Mouse (Mus musculus): ENCODE data around the gene Osr1. TPM values are rescaled to one million over a fixed set of nuclear protein-coding genes. Genes with fewer than 3 reads are reported as not detected.

Gene Osr1
- polyA plus RNA-seq, 1 experiment, result 3.0 TPM

DNA sequence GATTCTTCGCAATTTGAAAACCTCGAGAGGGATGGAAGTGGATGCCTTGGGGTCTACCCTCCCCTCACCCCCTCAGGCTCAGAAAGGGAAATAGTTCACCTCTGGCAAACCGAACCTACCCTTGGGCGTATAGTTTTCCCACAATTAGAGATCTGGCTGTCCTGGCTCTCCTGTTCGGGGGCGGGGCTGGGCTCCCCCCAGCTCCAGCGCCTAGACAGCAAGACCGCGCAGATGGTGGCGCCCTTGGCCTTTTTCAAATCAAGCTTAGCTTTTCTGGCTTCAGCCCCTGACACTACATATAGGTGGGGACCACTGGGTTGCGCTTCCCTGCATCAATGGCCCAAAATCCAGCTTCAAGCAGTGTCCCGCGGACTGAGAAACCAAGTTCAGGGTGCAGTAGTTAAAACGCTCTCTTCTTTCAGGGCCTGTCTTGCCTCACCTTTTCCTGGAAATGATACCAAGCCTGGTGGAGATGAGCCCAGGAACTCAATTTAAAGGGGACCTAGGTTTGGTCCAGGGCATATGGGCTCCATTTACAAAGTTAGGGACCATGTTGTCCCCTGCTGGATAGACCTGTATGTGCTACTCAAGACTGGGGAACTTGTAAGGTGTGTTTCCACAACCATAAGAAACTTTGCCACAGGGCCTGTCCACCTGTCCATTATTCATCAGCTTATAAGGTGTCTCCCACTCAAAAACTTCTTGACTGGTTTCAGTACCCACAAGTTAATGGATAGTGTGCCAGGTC, 12.5 kb downstream of the Osr1 start:
- Histone ChIP-seq H3K79me2 (ENCODE audit: control insufficient read depth, insufficient read depth) (no peaks in the 10 kb centered on the region), H3K27me3 (ENCODE audit: control insufficient read depth, insufficient read depth, insufficient read length) (no peaks in the 10 kb centered on the region), H3K4me2 (ENCODE audit: low read depth) (no peak overlapping the region), H3K4me3 (no peak overlapping the region), H3ac (ENCODE audit: control insufficient read depth, insufficient read length) (no peak overlapping the region), H3K36me3 (ENCODE audit: control insufficient read depth, insufficient read depth) (no peaks in the 10 kb centered on the region)
- TF ChIP-seq TCF3 (IDR thresholded peaks at IDR 0.05; ENCODE audit: insufficient read length, low read depth), result no peak
- TF ChIP-seq POLR2A (IDR thresholded peaks at IDR 0.05; ENCODE audit: insufficient read length, low read depth), result no peak
- TF ChIP-seq POLR2AphosphoS2 (IDR thresholded peaks at IDR 0.05; ENCODE audit: insufficient read length, low read depth), result no peak
- TF ChIP-seq MAX (IDR thresholded peaks at IDR 0.05; ENCODE audit: low read depth), result no peak
- TF ChIP-seq REST (IDR thresholded peaks at IDR 0.05; ENCODE audit: insufficient read depth, insufficient read length), result no peak
- no peak for TF ChIP-seq USF1 (IDR thresholded peaks at IDR 0.05; ENCODE audit: low read depth)
- no peak for TF ChIP-seq MYOG (IDR thresholded peaks at IDR 0.05; ENCODE audit: control insufficient read depth in 1 of 3, insufficient read depth in 1 of 3, insufficient read length in 2 of 3, low read depth in 2 of 3)
- no peak for TF ChIP-seq TCF12 (IDR thresholded peaks at IDR 0.05; ENCODE audit: insufficient read depth, poor library complexity, severe bottlenecking)
- no peak for TF ChIP-seq MYOD1 (IDR thresholded peaks at IDR 0.05; ENCODE audit: control insufficient read depth in 1 of 3, insufficient read length in 2 of 3, low read depth in 2 of 3)
- no peak for TF ChIP-seq CEBPB (IDR thresholded peaks at IDR 0.05; ENCODE audit: insufficient read depth, poor library complexity, severe bottlenecking)
- TF ChIP-seq E2F4 (IDR thresholded peaks at IDR 0.05; ENCODE audit: insufficient read depth), result no peak
- TF ChIP-seq SRF (IDR thresholded peaks at IDR 0.05; ENCODE audit: control insufficient read depth, insufficient read length, low read depth), result no peak

DNA sequence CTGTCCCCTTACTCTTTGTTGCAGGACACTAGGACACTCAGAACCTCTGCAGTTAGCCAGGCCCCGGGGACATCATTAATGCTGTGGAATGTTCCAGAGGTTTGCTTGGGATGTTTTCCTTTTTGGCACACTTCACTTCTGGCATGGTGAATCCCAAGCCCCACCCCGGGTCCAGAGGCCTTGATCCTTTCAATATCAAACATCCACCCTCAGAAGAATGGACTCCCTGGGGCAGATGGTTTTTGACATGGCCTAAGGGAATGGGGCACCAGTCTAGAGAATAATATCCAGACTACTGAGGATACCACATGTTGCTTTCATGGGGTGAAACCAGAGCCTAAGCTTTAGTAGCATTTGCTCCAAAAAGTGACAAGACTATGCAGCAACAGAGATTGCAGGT, 13.5 kb downstream of the Osr1 start:
- Histone ChIP-seq H3K27me3 (ENCODE audit: control insufficient read depth, insufficient read depth, insufficient read length) (no peaks in the 10 kb centered on the region), H3K79me2 (ENCODE audit: control insufficient read depth, insufficient read depth) (no peaks in the 10 kb centered on the region), H3ac (ENCODE audit: control insufficient read depth, insufficient read length) (no peak overlapping the region), H3K4me3 (no peak overlapping the region), H3K4me2 (ENCODE audit: low read depth) (no peak overlapping the region), H3K36me3 (ENCODE audit: control insufficient read depth, insufficient read depth) (no peaks in the 10 kb centered on the region)
- no peak for TF ChIP-seq CEBPB (IDR thresholded peaks at IDR 0.05; ENCODE audit: insufficient read depth, poor library complexity, severe bottlenecking)
- no peak for TF ChIP-seq MAX (IDR thresholded peaks at IDR 0.05; ENCODE audit: low read depth)
- TF ChIP-seq TCF12 (IDR thresholded peaks at IDR 0.05; ENCODE audit: insufficient read depth, poor library complexity, severe bottlenecking), result no peak

DNA sequence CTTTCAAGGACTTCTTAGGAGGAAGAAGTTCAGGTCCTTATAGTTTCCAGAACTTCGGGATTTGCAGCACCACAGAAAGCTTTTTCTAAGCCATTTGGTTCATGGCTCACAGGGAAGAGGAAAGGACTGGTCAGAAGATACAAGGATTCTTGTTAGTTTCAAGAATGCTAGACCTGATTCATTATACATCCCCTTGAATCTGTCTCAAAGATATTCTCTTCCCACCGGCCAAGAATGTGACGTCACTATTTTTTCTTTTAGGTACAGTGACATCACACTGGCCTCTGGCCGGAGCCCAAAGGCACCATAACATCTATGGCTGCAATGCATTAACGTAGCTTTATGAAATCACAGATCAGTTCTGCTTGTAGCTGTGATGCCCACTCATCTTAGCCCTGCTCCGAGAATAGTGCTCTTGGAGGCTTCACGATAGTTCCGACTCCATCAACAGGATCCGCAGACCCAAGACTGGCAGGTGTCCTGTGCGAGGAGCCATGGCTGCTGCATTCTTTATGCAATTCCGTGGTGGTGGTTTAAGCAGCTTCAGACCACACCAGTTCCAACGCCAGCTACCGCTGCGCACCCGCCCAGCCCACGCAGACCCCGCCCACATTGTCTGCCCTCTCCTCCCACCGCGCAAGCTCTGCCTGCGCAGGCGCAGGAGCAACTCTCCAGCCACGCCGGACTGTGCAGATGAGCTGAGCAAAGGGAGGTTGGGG, 14.6 kb downstream of the Osr1 start:
- peak overlapping the region; percentile 88 for H3K4me2 ChIP-seq (ENCODE audit: low read depth)
- no peaks in the 10 kb centered on the region for H3K36me3 ChIP-seq (ENCODE audit: control insufficient read depth, insufficient read depth)
- H3ac ChIP-seq (ENCODE audit: control insufficient read depth, insufficient read length), result no peak overlapping the region
- H3K4me3 ChIP-seq, result peak overlapping the region; percentile 32
- no peaks in the 10 kb centered on the region for H3K79me2 ChIP-seq (ENCODE audit: control insufficient read depth, insufficient read depth)
- peak; percentile 53 for TF ChIP-seq POLR2AphosphoS2 (IDR thresholded peaks at IDR 0.05; ENCODE audit: insufficient read length, low read depth)
- TF ChIP-seq E2F4 (IDR thresholded peaks at IDR 0.05; ENCODE audit: insufficient read depth), result no peak
- TF ChIP-seq MYOG (IDR thresholded peaks at IDR 0.05; ENCODE audit: control insufficient read depth in 1 of 3, insufficient read depth in 1 of 3, insufficient read length in 2 of 3, low read depth in 2 of 3), result peak in 1 of 3 experiments; percentile 57
- no peak for TF ChIP-seq TCF3 (IDR thresholded peaks at IDR 0.05; ENCODE audit: insufficient read length, low read depth)
- no peak for TF ChIP-seq REST (IDR thresholded peaks at IDR 0.05; ENCODE audit: insufficient read depth, insufficient read length)
- TF ChIP-seq MYOD1 (IDR thresholded peaks at IDR 0.05; ENCODE audit: control insufficient read depth in 1 of 3, insufficient read length in 2 of 3, low read depth in 2 of 3), result peak in 2 of 3 experiments; percentile 47 to 67
- peak; percentile 74 for TF ChIP-seq POLR2A (IDR thresholded peaks at IDR 0.05; ENCODE audit: insufficient read length, low read depth)
- peak; percentile 7 for TF ChIP-seq SRF (IDR thresholded peaks at IDR 0.05; ENCODE audit: control insufficient read depth, insufficient read length, low read depth)
- TF ChIP-seq CEBPB (IDR thresholded peaks at IDR 0.05; ENCODE audit: insufficient read depth, poor library complexity, severe bottlenecking), result no peak
- H3K27me3 ChIP-seq (ENCODE audit: control insufficient read depth, insufficient read depth, insufficient read length), result no peaks in the 10 kb centered on the region

DNA sequence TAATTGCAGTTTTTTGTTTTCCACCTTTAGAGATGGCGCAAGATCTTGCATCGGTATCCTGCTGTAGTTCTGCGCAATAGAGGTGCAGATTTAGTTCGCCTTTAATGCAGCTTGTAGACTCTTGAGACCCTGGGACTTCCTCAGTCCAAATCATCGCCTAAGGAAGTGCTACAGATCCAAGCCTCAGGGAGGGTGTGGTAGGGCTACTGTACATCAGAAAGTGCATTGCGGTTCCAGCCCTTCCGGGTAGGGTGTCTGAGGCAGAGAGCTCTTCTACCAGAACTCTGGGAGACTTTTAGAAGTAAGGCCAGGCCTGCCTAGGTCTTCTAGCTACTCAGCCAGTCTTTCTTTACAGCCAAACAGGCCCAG, 15.2 kb downstream of the Osr1 start:
- TF ChIP-seq USF1 (IDR thresholded peaks at IDR 0.05; ENCODE audit: low read depth) (no peak), POLR2AphosphoS2 (IDR thresholded peaks at IDR 0.05; ENCODE audit: insufficient read length, low read depth) (no peak), TCF3 (IDR thresholded peaks at IDR 0.05; ENCODE audit: insufficient read length, low read depth) (no peak), MYOD1 (IDR thresholded peaks at IDR 0.05; ENCODE audit: control insufficient read depth in 1 of 3, insufficient read length in 2 of 3, low read depth in 2 of 3) (no peak), POLR2A (IDR thresholded peaks at IDR 0.05; ENCODE audit: insufficient read length, low read depth) (no peak), E2F4 (IDR thresholded peaks at IDR 0.05; ENCODE audit: insufficient read depth) (no peak), MAX (IDR thresholded peaks at IDR 0.05; ENCODE audit: low read depth) (no peak), MYOG (IDR thresholded peaks at IDR 0.05; ENCODE audit: control insufficient read depth in 1 of 3, insufficient read depth in 1 of 3, insufficient read length in 2 of 3, low read depth in 2 of 3) (no peak)
- Histone ChIP-seq H3K4me2 (ENCODE audit: low read depth) (peak overlapping the region; percentile 88), H3K36me3 (ENCODE audit: control insufficient read depth, insufficient read depth) (no peaks in the 10 kb centered on the region), H3K4me3 (peak overlapping the region; percentile 32), H3ac (ENCODE audit: control insufficient read depth, insufficient read length) (no peak overlapping the region), H3K27me3 (ENCODE audit: control insufficient read depth, insufficient read depth, insufficient read length) (no peaks in the 10 kb centered on the region), H3K79me2 (ENCODE audit: control insufficient read depth, insufficient read depth) (no peaks in the 10 kb centered on the region)

DNA sequence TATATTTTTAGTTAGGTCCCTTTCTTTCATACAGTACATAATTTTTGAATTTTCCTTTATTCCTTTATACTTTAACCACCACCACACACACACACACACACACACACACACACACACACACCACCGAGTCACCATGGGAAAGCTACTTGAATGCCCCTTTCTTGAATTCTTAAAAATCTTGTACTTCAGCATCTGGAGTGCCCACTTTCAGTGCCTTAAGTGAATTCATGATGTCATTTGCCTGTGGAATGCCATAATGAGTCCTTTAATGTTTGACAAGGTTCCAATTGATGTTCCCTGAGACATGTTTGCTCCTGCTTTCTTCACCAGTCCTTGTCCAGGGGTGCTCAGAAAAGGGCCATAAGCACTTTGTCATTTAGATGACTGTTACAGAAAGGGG, 17.8 kb downstream of the Osr1 start:
- Histone ChIP-seq H3K4me3 (no peak overlapping the region), H3K27me3 (ENCODE audit: control insufficient read depth, insufficient read depth, insufficient read length) (no peaks in the 10 kb centered on the region), H3ac (ENCODE audit: control insufficient read depth, insufficient read length) (no peak overlapping the region), H3K36me3 (ENCODE audit: control insufficient read depth, insufficient read depth) (no peaks in the 10 kb centered on the region), H3K4me2 (ENCODE audit: low read depth) (no peak overlapping the region), H3K79me2 (ENCODE audit: control insufficient read depth, insufficient read depth) (no peaks in the 10 kb centered on the region)
- TF ChIP-seq REST (IDR thresholded peaks at IDR 0.05; ENCODE audit: insufficient read depth, insufficient read length), result no peak
- no peak for TF ChIP-seq E2F4 (IDR thresholded peaks at IDR 0.05; ENCODE audit: insufficient read depth)
- TF ChIP-seq MYOG (IDR thresholded peaks at IDR 0.05; ENCODE audit: control insufficient read depth in 1 of 3, insufficient read depth in 1 of 3, insufficient read length in 2 of 3, low read depth in 2 of 3), result no peak
- TF ChIP-seq TCF12 (IDR thresholded peaks at IDR 0.05; ENCODE audit: insufficient read depth, poor library complexity, severe bottlenecking), result no peak
- TF ChIP-seq USF1 (IDR thresholded peaks at IDR 0.05; ENCODE audit: low read depth), result no peak
- TF ChIP-seq POLR2AphosphoS2 (IDR thresholded peaks at IDR 0.05; ENCODE audit: insufficient read length, low read depth), result no peak
- TF ChIP-seq MAX (IDR thresholded peaks at IDR 0.05; ENCODE audit: low read depth), result no peak
- no peak for TF ChIP-seq SRF (IDR thresholded peaks at IDR 0.05; ENCODE audit: control insufficient read depth, insufficient read length, low read depth)
